Mouse (Mus musculus): ENCODE measurements around the gene Pcgf6.
"Not testable (repeated sequence)": the region's sequence is repeated elsewhere in the genome, so short reads cannot be mapped to it uniquely, and the experiment has no call there.

Pcgf6 gene

GRCm38 (mm10) chr19:47026513-47026912 lies 24.2 kb downstream of the Pcgf6 start:
- DNase-seq (ENCODE audit: low spot score), result no peak

- peak; percentile 38 for DNase-seq (ENCODE audit: low spot score)
These were observed 25.8 kb downstream of the Pcgf6 start for GRCm38 (mm10) chr19:47024954-47025353.

- no peak for DNase-seq (ENCODE audit: low spot score)
These were observed 27.2 kb downstream of the Pcgf6 start for GRCm38 (mm10) chr19:47023546-47023945.

DNA sequence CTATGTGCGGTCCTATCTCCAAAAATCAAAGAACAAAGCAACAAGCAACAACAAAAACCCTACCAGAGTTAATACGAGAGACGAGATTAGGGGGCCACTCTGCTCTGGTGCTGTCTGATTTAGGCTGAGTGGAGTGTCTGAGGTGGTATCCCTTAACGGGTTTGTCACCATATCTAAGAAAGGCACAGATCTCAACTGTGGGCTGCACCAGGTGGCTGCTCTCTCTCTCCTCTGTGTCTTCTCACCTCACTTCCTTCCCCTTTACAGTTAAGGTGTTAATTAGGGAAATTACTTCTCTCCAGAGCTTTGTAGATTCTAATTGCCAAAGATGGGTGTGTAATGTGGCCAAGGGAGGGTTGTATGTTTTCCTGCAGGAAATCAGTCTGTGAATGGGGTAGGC lies 28.0 kb downstream of the Pcgf6 start:
- DNase-seq (ENCODE audit: low spot score), result no peak

GRCm38 (mm10) chr19:47019326-47019725 lies 31.4 kb downstream of the Pcgf6 start:
- no peak for DNase-seq (ENCODE audit: low spot score)

DNA sequence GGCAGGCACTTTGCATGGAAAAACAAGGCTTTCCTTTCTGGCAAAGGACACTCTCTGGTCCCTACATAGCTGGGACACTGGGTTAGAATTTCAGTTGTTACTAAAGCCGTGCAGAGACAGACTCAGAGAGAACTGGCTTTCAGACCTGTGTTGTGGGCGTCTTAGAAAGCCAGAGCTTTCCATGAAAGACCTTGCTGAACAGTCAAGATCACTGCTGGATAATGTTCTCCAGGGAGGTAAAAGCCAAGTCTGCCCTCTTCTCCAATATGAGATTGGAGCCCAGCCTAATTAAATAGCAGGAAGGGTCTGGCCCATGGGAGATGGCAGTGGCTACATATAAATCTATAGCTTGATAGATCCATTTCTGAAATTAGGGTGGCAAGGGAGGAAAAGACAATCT lies 32.4 kb downstream of the Pcgf6 start:
- DNase-seq (ENCODE audit: low spot score), result no peak

GRCm38 (mm10) chr19:47017831-47018230 lies 32.9 kb downstream of the Pcgf6 start:
- no peak for DNase-seq (ENCODE audit: low spot score)

GRCm38 (mm10) chr19:47016487-47016886 lies 34.2 kb downstream of the Pcgf6 start:
- DNase-seq (ENCODE audit: low spot score), result peak; percentile 74

DNA sequence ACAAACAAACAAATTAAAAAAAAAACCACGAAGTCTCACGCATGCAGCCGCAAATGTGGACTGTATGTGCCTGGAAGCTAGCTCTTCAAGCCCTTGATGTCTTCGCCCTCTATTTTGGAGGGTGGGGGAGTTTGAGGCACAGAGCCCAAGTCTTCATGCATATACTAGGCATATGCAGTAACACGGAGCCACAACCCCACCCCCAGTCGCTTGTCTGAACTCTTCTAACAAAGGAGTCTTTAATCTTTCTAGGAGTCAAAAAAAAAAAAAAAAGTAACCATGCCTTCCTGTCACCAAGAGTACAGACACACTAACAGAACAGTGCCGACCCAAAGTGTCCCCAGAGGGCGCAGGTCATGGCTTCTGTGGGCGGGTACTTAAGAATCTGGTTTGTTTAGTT lies 34.7 kb downstream of the Pcgf6 start:
- DNase-seq (ENCODE audit: low spot score), result no peak

DNA sequence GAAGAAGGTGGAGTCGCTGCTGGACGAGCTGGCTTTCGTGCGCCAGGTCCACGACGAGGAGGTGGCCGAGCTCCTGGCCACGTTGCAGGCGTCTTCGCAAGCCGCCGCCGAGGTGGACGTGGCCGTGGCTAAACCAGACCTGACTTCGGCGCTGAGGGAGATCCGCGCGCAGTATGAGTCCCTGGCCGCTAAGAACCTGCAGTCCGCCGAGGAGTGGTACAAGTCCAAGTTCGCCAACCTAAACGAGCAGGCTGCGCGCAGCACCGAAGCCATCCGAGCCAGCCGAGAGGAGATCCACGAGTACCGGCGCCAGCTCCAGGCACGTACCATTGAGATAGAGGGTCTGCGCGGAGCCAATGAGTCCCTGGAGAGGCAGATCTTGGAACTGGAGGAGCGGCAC lies 35.3 kb downstream of the Pcgf6 start:
- DNase-seq (ENCODE audit: low spot score), result no peak

DNA sequence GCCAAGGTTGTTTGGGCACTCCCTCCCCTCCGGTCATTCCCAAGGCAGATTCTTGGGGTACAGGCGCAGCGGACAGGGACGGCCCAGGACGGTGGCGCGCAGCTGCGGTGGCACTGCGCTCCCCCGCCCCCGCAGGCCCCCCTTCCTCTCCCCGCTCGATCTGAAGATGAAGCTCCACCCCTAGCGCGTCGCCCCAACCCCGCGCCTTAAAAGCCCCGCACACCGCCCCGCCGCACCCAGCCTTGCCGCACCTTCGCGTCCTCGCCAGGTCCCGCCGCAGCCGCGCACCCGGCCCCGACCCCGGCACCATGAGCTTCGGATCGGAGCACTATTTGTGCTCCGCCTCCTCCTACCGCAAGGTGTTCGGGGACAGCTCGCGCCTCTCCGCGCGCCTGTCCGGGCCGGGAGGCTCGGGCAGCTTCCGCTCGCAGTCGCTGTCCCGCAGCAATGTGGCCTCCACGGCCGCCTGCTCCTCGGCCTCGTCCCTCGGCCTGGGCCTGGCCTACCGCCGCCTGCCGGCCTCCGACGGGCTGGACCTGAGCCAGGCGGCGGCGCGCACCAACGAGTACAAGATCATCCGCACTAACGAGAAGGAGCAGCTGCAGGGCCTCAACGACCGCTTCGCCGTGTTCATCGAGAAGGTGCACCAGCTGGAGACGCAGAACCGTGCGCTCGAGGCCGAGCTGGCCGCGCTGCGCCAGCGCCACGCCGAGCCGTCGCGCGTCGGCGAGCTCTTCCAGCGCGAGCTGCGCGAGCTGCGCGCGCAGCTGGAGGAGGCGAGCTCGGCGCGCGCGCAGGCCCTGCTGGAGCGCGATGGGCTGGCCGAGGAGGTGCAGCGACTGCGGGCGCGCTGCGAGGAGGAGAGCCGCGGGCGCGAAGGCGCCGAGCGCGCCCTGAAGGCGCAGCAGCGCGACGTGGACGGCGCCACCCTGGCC lies 36.0 kb downstream of the Pcgf6 start, which contains the start of the genes Ina and Nt5c2:
Ina (plus strand) TSS at position 252 of the 935 bp plus-strand sequence.
Nt5c2 (minus strand) TSS at position 707 of the 935 bp plus-strand sequence.
- no peak for DNase-seq (ENCODE audit: low spot score)

GRCm38 (mm10) chr19:47014159-47014446 lies 36.6 kb downstream of the Pcgf6 start:
- DNase-seq (ENCODE audit: low spot score), result no peak

GRCm38 (mm10) chr19:47013340-47014158 lies 37.2 kb downstream of the Pcgf6 start:
- no peak for DNase-seq (ENCODE audit: low spot score)

DNA sequence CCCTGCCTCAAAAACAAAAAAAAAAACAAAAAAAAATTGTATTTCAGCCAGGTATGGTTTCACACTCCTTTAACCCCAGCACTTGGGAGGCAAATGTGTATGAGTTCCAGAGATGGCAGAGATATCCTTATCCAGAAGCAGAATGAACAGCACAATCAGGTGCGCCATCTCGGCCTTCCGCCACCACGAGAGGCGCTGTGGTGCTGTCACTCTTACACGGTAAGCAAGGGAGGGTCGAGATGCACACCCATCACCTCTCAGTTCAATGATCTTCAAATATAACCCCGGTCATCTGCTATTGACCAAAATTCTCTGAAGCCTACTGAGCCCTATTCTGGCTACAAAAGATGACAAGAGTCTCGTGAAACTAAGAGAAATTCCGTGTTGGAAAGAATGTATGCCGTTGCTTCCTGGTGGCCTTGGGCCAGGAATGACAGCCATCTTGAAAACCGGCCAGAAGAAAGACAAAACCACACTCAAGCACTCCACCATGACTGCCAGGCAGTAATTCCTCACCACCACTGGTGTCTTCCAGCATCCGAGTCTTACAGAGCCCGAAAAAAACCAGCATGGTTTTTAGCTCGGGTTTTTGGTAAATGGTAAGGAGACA lies 38.1 kb downstream of the Pcgf6 start:
- no peak for DNase-seq (ENCODE audit: low spot score)

DNA sequence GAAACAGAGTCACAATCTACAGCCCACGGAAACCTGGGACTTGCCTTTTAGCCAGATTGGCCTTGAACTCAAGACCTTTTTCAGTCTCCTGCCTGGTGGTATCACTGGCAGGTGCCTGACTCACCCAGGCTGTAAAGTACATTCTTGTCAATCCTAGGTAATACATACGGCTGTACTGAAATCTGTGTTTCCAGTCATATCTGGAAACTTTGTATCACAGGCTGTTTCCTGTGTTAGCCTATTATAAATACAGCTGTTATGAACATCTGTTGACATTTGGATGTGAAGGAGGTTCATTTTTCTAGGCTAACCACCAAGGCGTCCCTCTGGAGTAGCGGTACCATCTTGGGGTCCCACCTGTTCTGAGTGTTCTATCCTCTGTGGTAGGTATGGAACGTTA lies 40.8 kb downstream of the Pcgf6 start:
- no peak for DNase-seq (ENCODE audit: low spot score)

- no peak for DNase-seq (ENCODE audit: low spot score)
These were observed 41.3 kb downstream of the Pcgf6 start for GRCm38 (mm10) chr19:47009420-47009819.

DNA sequence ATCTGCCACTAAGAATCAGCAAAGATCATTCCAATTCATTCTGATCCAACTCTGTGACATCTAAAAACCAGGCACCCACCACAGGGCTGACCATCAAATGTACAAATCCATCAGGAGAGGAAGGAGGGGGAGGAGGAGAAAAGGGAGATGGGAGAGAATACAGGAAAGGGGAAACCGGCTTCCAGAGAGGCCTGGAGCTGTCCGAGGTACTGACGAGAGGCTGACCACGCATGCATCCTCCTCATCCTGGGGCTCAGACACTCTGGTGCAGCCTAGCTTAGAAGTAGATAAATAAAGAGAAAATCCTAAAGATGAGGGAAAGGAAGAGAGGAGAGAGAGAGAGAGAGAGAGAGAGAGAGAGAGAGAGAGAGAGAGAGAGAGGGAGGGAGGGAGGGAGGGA lies 44.4 kb downstream of the Pcgf6 start:
- DNase-seq (ENCODE audit: low spot score), result peak; percentile 12

DNA sequence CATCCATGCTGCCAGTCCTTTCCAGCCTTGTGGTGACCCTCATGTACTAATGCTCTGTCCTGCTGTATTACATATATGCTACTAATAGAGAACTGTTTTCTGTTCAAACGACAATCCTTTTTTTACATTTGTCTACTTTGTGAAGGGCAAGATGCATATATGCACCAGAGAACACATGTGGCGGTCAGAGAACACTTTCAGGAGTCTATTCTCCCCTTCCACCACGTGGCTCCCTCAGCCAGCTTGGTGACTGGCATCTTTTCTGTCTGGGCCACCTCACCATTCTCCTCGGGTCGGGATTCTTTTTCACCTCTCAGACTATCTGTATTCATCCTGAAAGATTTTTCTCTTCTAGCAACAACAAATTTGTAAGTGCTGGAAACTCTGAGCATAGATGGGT lies 44.8 kb downstream of the Pcgf6 start:
- DNase-seq (ENCODE audit: low spot score), result no peak

DNA sequence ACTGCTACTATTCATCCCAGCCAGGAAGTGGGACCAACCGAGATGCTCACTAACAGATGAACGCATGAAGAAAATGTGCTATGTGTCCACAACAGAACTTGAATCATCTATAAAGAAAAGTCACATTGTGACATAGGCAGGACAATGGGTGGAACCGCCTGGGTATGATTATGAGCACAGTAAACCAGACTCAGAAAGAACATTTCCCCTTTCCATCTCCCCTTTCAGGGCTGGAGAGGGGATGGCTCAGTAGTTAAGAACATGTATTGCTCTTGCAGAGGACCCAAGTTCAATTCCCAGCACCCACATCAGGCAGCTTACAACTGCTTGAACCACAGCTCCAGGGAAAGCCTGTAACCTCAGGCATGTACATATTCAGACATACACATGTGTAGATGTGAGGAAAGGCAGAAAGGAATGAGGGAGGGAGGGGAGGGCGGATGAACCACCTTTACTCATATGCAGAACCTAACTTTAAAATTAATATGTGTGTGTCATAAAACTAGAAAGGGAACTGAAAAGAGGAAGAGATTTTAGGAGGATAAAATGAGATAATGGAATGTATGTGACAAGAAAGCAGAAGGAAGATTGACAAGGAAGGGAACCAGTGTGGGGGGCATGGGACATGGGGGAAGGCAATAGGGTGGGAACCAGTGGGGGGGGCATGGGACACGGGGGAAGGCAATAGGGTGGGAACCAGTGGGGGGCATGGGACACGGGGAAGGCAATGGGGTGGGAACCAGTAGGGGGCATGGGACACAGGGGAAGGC lies 46.8 kb downstream of the Pcgf6 start:
- no peak for DNase-seq (ENCODE audit: low spot score)

DNA sequence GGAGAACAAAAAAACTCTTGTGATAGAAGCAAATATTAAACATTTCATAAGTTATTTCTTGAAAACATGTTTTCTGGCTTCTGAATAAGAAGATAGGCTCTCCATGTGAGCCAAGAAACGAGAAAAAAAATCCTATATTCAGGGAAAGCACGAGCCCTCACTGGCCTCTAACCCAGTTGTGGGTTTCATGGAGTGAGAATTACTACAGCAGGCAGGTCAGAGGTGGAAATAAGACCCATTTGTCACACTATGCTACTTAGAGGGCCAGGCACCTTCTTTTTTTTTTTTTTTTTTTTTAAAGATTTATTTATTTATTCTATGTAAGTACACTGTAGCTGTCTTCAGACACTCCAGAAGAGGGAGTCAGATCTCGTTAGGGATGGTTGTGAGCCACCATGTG lies 50.3 kb downstream of the Pcgf6 start:
- DNase-seq (ENCODE audit: low spot score), result not testable (repeated sequence)

GRCm38 (mm10) chr19:46999753-47000152 lies 51.0 kb downstream of the Pcgf6 start:
- DNase-seq (ENCODE audit: low spot score), result no peak

- no peak for DNase-seq (ENCODE audit: low spot score)
These were observed 51.8 kb downstream of the Pcgf6 start for GRCm38 (mm10) chr19:46998953-46999352.
